15 mouse cellular contexts compared by ENCODE assay signal in genomic region chr7:128320219-128320816, GRCm38 (mm10). TPM values are rescaled to one million over a fixed set of nuclear protein-coding genes. Genes with fewer than 3 reads are reported as not detected.
A peak's percentile ranks its signal among the peaks of the same experiment; 100 is the strongest.
DNase-seq lines count a peak whose midpoint lies in the region; ATAC-seq and TF ChIP-seq lines count a peak whose summit lies in the region.
"Had no signal": no experiment of that assay in that cellular context is flagged by ENCODE, and none has a peak within 500 bp of the region (broad histone marks: within the 10 kb centered on the region; RNA-seq: fewer than 3 reads in every experiment).

No protein-coding gene starts in this region.

- DNase-seq in lung, postnatal 14 days = no peak
- DNase-seq in intestine, embryonic 14.5 days (ENCODE audit: low spot score) = no peak
- DNase-seq in layer of hippocampus, postnatal 14 days (ENCODE audit: low spot score in 2 of 2) = no peak
- DNase-seq: cerebellum, adult 9-11 months had no signal

- no peaks in the 10 kb centered on the region for H3K27me3 ChIP-seq in lung, embryonic 15.5 days
- no peaks in the 10 kb centered on the region for H3K27me3 ChIP-seq in intestine, embryonic 14.5 days (replicated peaks; ENCODE audit: control insufficient read depth, insufficient read depth, low read length)
- no peaks in the 10 kb centered on the region for H3K27me3 ChIP-seq in stomach, embryonic 15.5 days (replicated peaks)
- H3K27me3 ChIP-seq: limb, embryonic 15.5 days; midbrain, embryonic 15.5 days; neural tube, embryonic 15.5 days had no signal

- no peak for TF ChIP-seq CTCF in bone marrow macrophage, adult 2 months (IDR thresholded peaks at IDR 0.05; ENCODE audit: low read depth, low read length)

- H3K4me2 ChIP-seq in lung, embryonic 15.5 days = no peak overlapping the region
- H3K4me2 ChIP-seq in intestine, embryonic 14.5 days (ENCODE audit: low read length) = peak overlapping the region; percentile 26
- no peak overlapping the region for H3K4me2 ChIP-seq in stomach, embryonic 15.5 days
- H3K4me2 ChIP-seq: limb, embryonic 15.5 days; midbrain, embryonic 15.5 days; neural tube, embryonic 15.5 days had no signal

- no peaks in the 10 kb centered on the region for H3K36me3 ChIP-seq in lung, embryonic 15.5 days
- H3K36me3 ChIP-seq in intestine, embryonic 14.5 days (ENCODE audit: control insufficient read depth, insufficient read depth, low read length) = no peaks in the 10 kb centered on the region
- no peaks in the 10 kb centered on the region for H3K36me3 ChIP-seq in stomach, embryonic 15.5 days
- H3K36me3 ChIP-seq: limb, embryonic 15.5 days; midbrain, embryonic 15.5 days; neural tube, embryonic 15.5 days had no signal

- ATAC-seq in lung, embryonic 15.5 days (ENCODE audit: borderline replicate concordance, extremely low read depth, low FRiP score, low TSS enrichment) = no peak
- ATAC-seq in intestine, embryonic 14.5 days (replicated peaks; ENCODE audit: low FRiP score, low TSS enrichment, low read depth) = 0 out of 2 replicates have a peak, but pooled peaks have one; percentile 51
- ATAC-seq in stomach, embryonic 15.5 days (ENCODE audit: insufficient read depth, low FRiP score, low read depth) = no peak
- no peak for ATAC-seq in cerebellum, adult (ENCODE audit: insufficient number of reproducible peaks, low FRiP score, low TSS enrichment)
- ATAC-seq: activated CD4-positive, CD25-positive, alpha-beta regulatory T cell, adult 4 months; midbrain, embryonic 15.5 days had no signal

- peak overlapping the region; percentile 91 for H3K27ac ChIP-seq in lung, embryonic 15.5 days
- H3K27ac ChIP-seq in bone marrow macrophage, adult 2 months (ENCODE audit: insufficient read depth, low read depth, low read length) = peak overlapping the region; percentile 74
- H3K27ac ChIP-seq in intestine, embryonic 14.5 days (ENCODE audit: low read depth) = peak overlapping the region; percentile 97
- H3K27ac ChIP-seq in stomach, embryonic 15.5 days = peak overlapping the region; percentile 85
- H3K27ac ChIP-seq: left cerebral cortex, adult 2 months; limb, embryonic 15.5 days; midbrain, embryonic 15.5 days; neural tube, embryonic 15.5 days had no signal

- no peaks in the 10 kb centered on the region for H3K9me3 ChIP-seq in lung, embryonic 15.5 days
- H3K9me3 ChIP-seq in intestine, embryonic 14.5 days (ENCODE audit: control insufficient read depth, low read length) = no peaks in the 10 kb centered on the region
- H3K9me3 ChIP-seq in stomach, embryonic 15.5 days = no peaks in the 10 kb centered on the region
- H3K9me3 ChIP-seq: limb, embryonic 15.5 days; midbrain, embryonic 15.5 days; neural tube, embryonic 15.5 days had no signal

- 46% methylated on average over 2 of the region's 2 CpGs for WGBS in lung, embryonic 15.5 days
- WGBS in intestine, embryonic 14.5 days = 33% methylated on average over 2 of the region's 2 CpGs
- WGBS in stomach, embryonic 15.5 days = 49% methylated on average over 2 of the region's 2 CpGs

- TF ChIP-seq POLR2A in bone marrow macrophage, adult 2 months (IDR thresholded peaks at IDR 0.05; ENCODE audit: borderline replicate concordance, low read depth, low read length) = no peak

- H3K4me3 ChIP-seq in lung, embryonic 15.5 days = no peak overlapping the region
- H3K4me3 ChIP-seq in bone marrow macrophage, adult 2 months (ENCODE audit: insufficient read depth, low read length) = no peak overlapping the region
- H3K4me3 ChIP-seq in intestine, embryonic 14.5 days (ENCODE audit: low read depth, low read length) = no peak overlapping the region
- no peak overlapping the region for H3K4me3 ChIP-seq in stomach, embryonic 15.5 days (replicated peaks)
- H3K4me3 ChIP-seq: left cerebral cortex, adult 2 months; limb, embryonic 15.5 days; midbrain, embryonic 15.5 days; neural tube, embryonic 15.5 days had no signal

- no peak overlapping the region for H3K9ac ChIP-seq in lung, embryonic 15.5 days
- no peak overlapping the region for H3K9ac ChIP-seq in intestine, embryonic 14.5 days (ENCODE audit: low read length)
- no peak overlapping the region for H3K9ac ChIP-seq in stomach, embryonic 15.5 days
- H3K9ac ChIP-seq: limb, embryonic 15.5 days; midbrain, embryonic 15.5 days; neural tube, embryonic 15.5 days had no signal

- peaks cover 31% of the 10 kb centered on the region for H3K4me1 ChIP-seq in lung, embryonic 15.5 days
- H3K4me1 ChIP-seq in bone marrow macrophage, adult 2 months (ENCODE audit: control insufficient read depth, insufficient read depth, low read length) = peaks cover 31% of the 10 kb centered on the region
- peaks cover 22% of the 10 kb centered on the region for H3K4me1 ChIP-seq in intestine, embryonic 14.5 days (replicated peaks; ENCODE audit: control insufficient read depth, insufficient read depth, low read length)
- H3K4me1 ChIP-seq in stomach, embryonic 15.5 days = peaks cover 25% of the 10 kb centered on the region
- H3K4me1 ChIP-seq: midbrain, embryonic 15.5 days; neural tube, embryonic 15.5 days had no signal

RNA-seq across cellular contexts. Expression of gene BC017158, which starts 22.3 kb away (rescaled TPM):
- polyA plus RNA-seq in lung, embryonic 15.5 days (2015; fragmentation: Nextera tagmentation; extraction: Ambion mirVana) = 31.3 and 38.6 TPM in 2 replicates
- polyA plus RNA-seq in bone marrow macrophage, adult 2 months (2012; ENCODE audit: insufficient read depth, insufficient read length, missing spikeins) = 16.7 and 18.4 TPM in 2 replicates
- polyA plus RNA-seq in intestine, embryonic 14.5 days (2014; fragmentation: Nextera tagmentation; extraction: Ambion mirVana) = 49.5 and 51.0 TPM in 2 replicates
- polyA plus RNA-seq in stomach, embryonic 15.5 days (2015; fragmentation: Nextera tagmentation; extraction: Ambion mirVana) = 34.7 and 40.3 TPM in 2 replicates
- total RNA-seq in layer of hippocampus, postnatal 14 days (2021) = 10 to 100 TPM; 23.6 to 24.6 TPM

RNA-seq across cellular contexts. Expression of gene Slc5a2, which starts 54.9 kb away (rescaled TPM):
- polyA plus RNA-seq in lung, embryonic 15.5 days (2015; fragmentation: Nextera tagmentation; extraction: Ambion mirVana) = 0.15 and 0.19 TPM in 2 replicates
- not detected in 2 replicates for polyA plus RNA-seq in bone marrow macrophage, adult 2 months (2012; ENCODE audit: insufficient read depth, insufficient read length, missing spikeins)
- 0.15 TPM in 1 of 2 replicates, not detected in the other for polyA plus RNA-seq in intestine, embryonic 14.5 days (2014; fragmentation: Nextera tagmentation; extraction: Ambion mirVana)
- 0.57 and 1.1 TPM in 2 replicates for polyA plus RNA-seq in stomach, embryonic 15.5 days (2015; fragmentation: Nextera tagmentation; extraction: Ambion mirVana)
- not detected for total RNA-seq in layer of hippocampus, postnatal 14 days (2021)
- total RNA-seq: heart, adult 8-10 months; left cerebral cortex, adult 2 months had no signal
- polyA plus RNA-seq: activated CD4-positive, CD25-positive, alpha-beta regulatory T cell, adult 4 months; hindbrain, embryonic 11.5 days; limb, embryonic 15.5 days had no signal
